Mouse (Mus musculus): ENCODE results near the gene Mtx2. TPM values are rescaled to one million over a fixed set of nuclear protein-coding genes. Genes with fewer than 3 reads are reported as not detected.
A peak's percentile ranks its signal among the peaks of the same experiment; 100 is the strongest.

The Mtx2 gene
- polyA plus RNA-seq, 1 experiment from 2014 or later: 168 TPM

DNA sequence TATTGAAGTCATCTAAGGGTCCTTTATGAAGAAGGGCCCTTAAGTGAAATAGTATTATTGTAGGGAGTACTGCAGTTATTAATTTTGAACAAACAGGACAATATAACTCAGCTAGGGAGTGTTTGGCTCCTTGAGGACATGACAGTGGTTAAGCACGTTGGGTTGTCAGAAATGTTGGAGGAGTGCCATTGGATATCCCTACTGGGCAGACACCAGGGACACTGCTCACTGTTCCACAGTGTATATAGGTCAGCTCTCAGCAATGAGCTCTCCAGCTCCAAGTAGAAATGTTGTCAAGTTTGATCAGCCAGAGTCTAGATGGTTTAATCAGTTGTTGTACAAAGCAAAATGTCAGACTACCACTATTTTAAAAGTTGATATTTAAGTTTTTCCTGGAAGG lies 24.4 kb downstream of the Mtx2 start:
- no peak for ATAC-seq
- 44% methylated on average over 1 of the region's 1 CpGs for WGBS

DNA sequence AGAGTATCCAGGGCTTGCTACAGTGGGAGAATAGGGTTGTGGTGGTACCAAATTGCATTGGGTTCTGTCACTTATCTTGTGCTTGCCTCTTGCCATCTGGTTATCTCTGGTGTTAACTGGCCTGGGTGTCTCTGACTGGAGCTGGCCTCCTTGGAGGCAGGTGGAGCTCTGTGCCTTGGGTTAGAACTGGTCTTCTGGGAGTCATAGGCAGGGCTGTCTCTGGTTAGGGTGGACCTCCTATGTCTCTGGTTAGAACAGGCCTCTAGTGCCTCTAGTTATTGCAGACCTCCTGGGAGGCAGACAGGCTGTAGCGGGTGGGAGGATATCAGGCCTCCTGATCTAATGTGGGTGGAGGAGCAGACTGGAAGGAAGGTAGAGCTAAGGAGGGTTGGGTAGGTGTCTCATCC lies 36.5 kb downstream of the Mtx2 start:
- Histone ChIP-seq H3K9me3 (replicated peaks; ENCODE audit: control insufficient read depth, low read length) (no peaks in the 10 kb centered on the region), H3K4me1 (ENCODE audit: control insufficient read depth, insufficient read depth, low read length) (no peaks in the 10 kb centered on the region), H3K4me3 (ENCODE audit: low read depth, low read length) (no peak overlapping the region), H3K27ac (ENCODE audit: low read depth, low read length) (no peak overlapping the region), H3K36me3 (ENCODE audit: control insufficient read depth, insufficient read depth, low read length) (no peaks in the 10 kb centered on the region), H3K27me3 (replicated peaks; ENCODE audit: control insufficient read depth, insufficient read depth, low read length) (no peaks in the 10 kb centered on the region), H3K9ac (ENCODE audit: low read length) (no peak overlapping the region), H3K4me2 (ENCODE audit: low read length) (no peak overlapping the region)
- WGBS: 96% methylated on average over 1 of the region's 1 CpGs
- no peak for DNase-seq (ENCODE audit: low spot score)
- no peak for ATAC-seq

More for the DNA sequence above, 24.4 kb downstream of the Mtx2 start:
- no peak overlapping the region for H3K27ac ChIP-seq (ENCODE audit: low read depth, low read length)
- H3K36me3 ChIP-seq (ENCODE audit: control insufficient read depth, insufficient read depth, low read length): no peaks in the 10 kb centered on the region
- no peaks in the 10 kb centered on the region for H3K27me3 ChIP-seq (replicated peaks; ENCODE audit: control insufficient read depth, insufficient read depth, low read length)
- no peaks in the 10 kb centered on the region for H3K9me3 ChIP-seq (replicated peaks; ENCODE audit: control insufficient read depth, low read length)
- no peak overlapping the region for H3K4me3 ChIP-seq (ENCODE audit: low read depth, low read length)
- DNase-seq (ENCODE audit: low spot score): no peak
- no peaks in the 10 kb centered on the region for H3K4me1 ChIP-seq (ENCODE audit: control insufficient read depth, insufficient read depth, low read length)
- H3K4me2 ChIP-seq (ENCODE audit: low read length): no peak overlapping the region
- H3K9ac ChIP-seq (ENCODE audit: low read length): no peak overlapping the region

DNA sequence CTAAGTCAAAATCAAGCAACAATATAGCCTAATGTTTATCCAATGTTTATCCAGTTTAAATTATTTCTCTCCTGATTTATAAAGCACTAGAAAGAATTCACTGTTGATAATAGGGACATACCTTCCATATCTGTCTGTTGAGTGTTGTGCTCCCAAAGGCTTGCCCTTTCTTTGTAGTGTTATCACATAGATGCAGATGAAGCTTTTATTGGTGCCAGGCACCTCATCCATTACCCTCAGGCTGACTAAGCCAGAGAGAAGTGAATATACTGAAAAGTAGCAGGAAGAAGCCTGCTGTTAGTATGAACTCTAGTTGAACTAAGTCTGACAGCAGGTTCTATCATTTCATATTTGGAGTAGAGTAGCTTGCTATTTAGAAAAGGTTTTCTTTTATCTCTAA lies 39.8 kb downstream of the Mtx2 start:
- Histone ChIP-seq H3K36me3 (ENCODE audit: control insufficient read depth, insufficient read depth, low read length) (0 out of 2 replicates have a peak, but pooled peaks cover 2% of the 10 kb centered on the region), H3K9ac (ENCODE audit: low read length) (no peak overlapping the region), H3K4me2 (ENCODE audit: low read length) (no peak overlapping the region), H3K27ac (ENCODE audit: low read depth, low read length) (no peak overlapping the region), H3K27me3 (replicated peaks; ENCODE audit: control insufficient read depth, insufficient read depth, low read length) (no peaks in the 10 kb centered on the region), H3K9me3 (replicated peaks; ENCODE audit: control insufficient read depth, low read length) (no peaks in the 10 kb centered on the region), H3K4me3 (ENCODE audit: low read depth, low read length) (no peak overlapping the region), H3K4me1 (ENCODE audit: control insufficient read depth, insufficient read depth, low read length) (no peaks in the 10 kb centered on the region)
- ATAC-seq (no peak), DNase-seq (ENCODE audit: low spot score) (no peak)

DNA sequence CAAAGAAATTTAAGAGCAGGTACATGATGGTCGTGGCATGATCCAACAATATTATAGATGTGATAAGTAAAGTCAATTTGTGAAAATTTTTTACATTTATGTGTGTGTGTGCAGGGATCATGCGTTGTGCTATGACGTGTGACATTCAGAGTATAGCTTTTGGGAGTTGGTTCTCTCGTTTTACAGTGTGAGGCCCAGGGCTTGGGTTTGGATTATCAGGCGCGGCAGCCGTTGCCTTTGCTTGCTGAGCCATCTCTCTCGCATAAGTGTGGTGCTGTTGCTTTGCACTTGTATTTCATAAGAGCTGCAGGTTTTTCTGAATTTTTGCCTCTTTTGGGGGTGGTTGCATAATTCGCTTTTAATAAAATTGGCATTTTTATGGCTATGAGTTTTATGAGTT lies 48.4 kb downstream of the Mtx2 start:
- Histone ChIP-seq H3K4me3 (ENCODE audit: low read depth, low read length) (no peak overlapping the region), H3K9ac (ENCODE audit: low read length) (no peak overlapping the region), H3K4me1 (ENCODE audit: control insufficient read depth, insufficient read depth, low read length) (no peaks in the 10 kb centered on the region), H3K27me3 (replicated peaks; ENCODE audit: control insufficient read depth, insufficient read depth, low read length) (no peaks in the 10 kb centered on the region), H3K27ac (ENCODE audit: low read depth, low read length) (no peak overlapping the region), H3K4me2 (ENCODE audit: low read length) (no peak overlapping the region), H3K36me3 (ENCODE audit: control insufficient read depth, insufficient read depth, low read length) (peaks cover 18% of the 10 kb centered on the region), H3K9me3 (replicated peaks; ENCODE audit: control insufficient read depth, low read length) (no peaks in the 10 kb centered on the region)
- ATAC-seq (no peak), DNase-seq (ENCODE audit: low spot score) (no peak)
- WGBS: 95% methylated on average over 9 of the region's 9 CpGs

DNA sequence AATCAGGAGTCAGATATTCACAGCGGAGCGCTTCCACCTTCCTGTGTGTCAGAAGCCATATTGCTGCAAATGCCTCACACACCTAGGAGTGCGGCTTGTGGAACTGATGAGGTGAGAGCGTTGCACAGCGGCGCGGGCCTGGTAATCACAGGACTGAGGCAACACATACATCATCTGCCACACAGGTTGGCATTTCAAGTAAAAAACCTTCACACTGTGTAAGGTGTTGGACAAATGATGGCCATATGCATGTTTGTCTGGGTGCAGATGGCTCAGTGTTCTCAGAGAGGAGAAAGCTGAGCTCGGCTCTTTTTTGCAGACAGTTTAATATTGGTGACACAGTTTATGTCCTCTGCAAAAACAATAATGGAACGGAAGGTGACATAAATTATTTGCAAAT lies 58.8 kb downstream of the Mtx2 start:
- no peak overlapping the region for H3K4me2 ChIP-seq (ENCODE audit: low read length)
- DNase-seq (ENCODE audit: low spot score) (peak; percentile 37), ATAC-seq (peak; percentile 61; the same call in 1 of the 2 replicates)
- H3K4me3 ChIP-seq (ENCODE audit: low read depth, low read length): no peak overlapping the region
- H3K9ac ChIP-seq (ENCODE audit: low read length): no peak overlapping the region
- WGBS: 78% methylated on average over 9 of the region's 9 CpGs
- peak overlapping the region; percentile 11; the same call in 1 of the 2 replicates for H3K27ac ChIP-seq (ENCODE audit: low read depth, low read length)
- H3K9me3 ChIP-seq (replicated peaks; ENCODE audit: control insufficient read depth, low read length): no peaks in the 10 kb centered on the region
- H3K27me3 ChIP-seq (replicated peaks; ENCODE audit: control insufficient read depth, insufficient read depth, low read length): no peaks in the 10 kb centered on the region
- H3K36me3 ChIP-seq (ENCODE audit: control insufficient read depth, insufficient read depth, low read length): no peaks in the 10 kb centered on the region
- H3K4me1 ChIP-seq (ENCODE audit: control insufficient read depth, insufficient read depth, low read length): no peaks in the 10 kb centered on the region

DNA sequence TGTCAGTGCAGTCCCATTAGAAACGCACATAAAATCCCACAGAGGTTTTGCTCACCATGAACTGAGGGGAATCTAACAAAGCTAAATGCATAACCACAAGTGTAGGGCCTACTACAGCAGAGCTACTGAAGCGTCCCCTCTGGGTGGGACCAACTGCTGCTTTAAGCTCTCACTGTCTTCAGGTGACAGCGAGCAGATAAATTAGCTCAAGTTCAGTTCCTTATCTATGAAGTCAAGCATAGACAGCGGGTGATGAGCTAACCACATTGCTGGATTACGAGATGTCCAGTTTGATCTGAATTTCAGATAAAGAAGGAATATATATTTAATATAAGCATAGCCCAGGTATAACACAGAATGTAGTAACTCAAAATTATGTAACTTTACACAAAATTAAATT lies 66.3 kb downstream of the Mtx2 start:
- H3K4me1 ChIP-seq (ENCODE audit: control insufficient read depth, insufficient read depth, low read length): no peaks in the 10 kb centered on the region
- no peak overlapping the region for H3K9ac ChIP-seq (ENCODE audit: low read length)
- ATAC-seq (no peak), DNase-seq (ENCODE audit: low spot score) (no peak)
- H3K27ac ChIP-seq (ENCODE audit: low read depth, low read length): no peak overlapping the region
- no peak overlapping the region for H3K4me2 ChIP-seq (ENCODE audit: low read length)
- no peak overlapping the region for H3K4me3 ChIP-seq (ENCODE audit: low read depth, low read length)
- H3K27me3 ChIP-seq (replicated peaks; ENCODE audit: control insufficient read depth, insufficient read depth, low read length): no peaks in the 10 kb centered on the region
- H3K36me3 ChIP-seq (ENCODE audit: control insufficient read depth, insufficient read depth, low read length): no peaks in the 10 kb centered on the region
- H3K9me3 ChIP-seq (replicated peaks; ENCODE audit: control insufficient read depth, low read length): no peaks in the 10 kb centered on the region
- WGBS: 83% methylated on average over 5 of the region's 5 CpGs

DNA sequence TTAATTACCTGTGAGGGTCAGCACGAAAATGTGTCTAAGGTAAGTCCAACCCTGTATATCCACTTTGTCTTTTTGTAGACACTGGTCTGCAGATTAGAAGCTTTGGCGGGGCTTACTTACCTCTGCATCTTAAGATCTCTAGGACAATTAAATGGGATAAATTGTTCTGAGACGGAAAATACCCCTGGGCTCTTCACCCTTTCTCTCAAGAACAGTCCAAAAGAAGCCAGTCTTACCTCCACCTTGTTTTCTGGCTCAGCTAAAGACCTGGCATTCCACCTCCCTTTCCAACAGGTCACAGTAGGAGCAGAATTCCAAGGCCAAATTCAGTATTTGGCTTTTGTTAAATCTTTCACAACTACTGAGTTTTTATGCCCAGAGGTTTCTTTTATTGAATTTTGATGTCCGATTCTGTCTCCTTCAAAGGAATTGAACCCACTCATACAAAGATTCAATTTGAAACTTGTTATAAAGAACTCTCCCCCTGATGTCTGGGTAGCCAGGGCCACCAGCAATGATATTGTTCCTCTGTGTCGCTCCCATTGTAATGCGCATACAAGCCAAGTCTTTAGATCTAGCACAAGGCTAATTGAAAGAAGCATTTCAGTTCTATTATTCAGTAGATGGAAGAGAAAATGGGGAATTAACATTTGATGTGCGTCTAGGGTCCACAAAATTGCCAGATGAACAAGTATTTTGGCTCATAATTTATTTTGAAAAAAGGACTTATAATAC lies 67.4 kb downstream of the Mtx2 start:
- H3K9ac ChIP-seq (ENCODE audit: low read length): no peak overlapping the region
- no peaks in the 10 kb centered on the region for H3K36me3 ChIP-seq (ENCODE audit: control insufficient read depth, insufficient read depth, low read length)
- H3K27me3 ChIP-seq (replicated peaks; ENCODE audit: control insufficient read depth, insufficient read depth, low read length): no peaks in the 10 kb centered on the region
- 48% methylated on average over 7 of the region's 7 CpGs for WGBS
- no peak overlapping the region for H3K4me3 ChIP-seq (ENCODE audit: low read depth, low read length)
- no peak overlapping the region for H3K27ac ChIP-seq (ENCODE audit: low read depth, low read length)
- no peaks in the 10 kb centered on the region for H3K4me1 ChIP-seq (ENCODE audit: control insufficient read depth, insufficient read depth, low read length)
- DNase-seq (ENCODE audit: low spot score): no peak
- no peaks in the 10 kb centered on the region for H3K9me3 ChIP-seq (replicated peaks; ENCODE audit: control insufficient read depth, low read length)
- ATAC-seq: no peak
- H3K4me2 ChIP-seq (ENCODE audit: low read length): no peak overlapping the region

DNA sequence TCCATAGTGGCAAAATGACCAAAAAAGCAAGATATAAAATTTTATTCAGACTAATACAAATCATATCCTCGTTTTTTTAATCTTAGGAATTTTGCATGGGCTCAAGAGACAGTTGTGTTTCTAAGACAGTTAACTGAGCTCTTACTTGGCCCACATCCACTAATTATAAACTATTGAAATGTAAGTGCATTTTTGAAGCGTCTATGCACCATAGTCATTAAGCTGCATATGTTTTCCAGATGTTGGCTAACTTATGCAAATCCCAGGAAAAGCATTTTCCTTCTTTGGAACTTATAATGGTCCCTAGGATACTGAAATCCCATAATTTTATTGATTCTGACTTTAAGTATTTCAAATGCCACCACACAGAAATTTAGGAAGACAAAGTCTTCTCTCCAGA lies 68.5 kb downstream of the Mtx2 start:
- Histone ChIP-seq H3K9ac (ENCODE audit: low read length) (no peak overlapping the region), H3K4me1 (ENCODE audit: control insufficient read depth, insufficient read depth, low read length) (no peaks in the 10 kb centered on the region), H3K27ac (ENCODE audit: low read depth, low read length) (no peak overlapping the region), H3K4me2 (ENCODE audit: low read length) (no peak overlapping the region), H3K36me3 (ENCODE audit: control insufficient read depth, insufficient read depth, low read length) (no peaks in the 10 kb centered on the region), H3K9me3 (replicated peaks; ENCODE audit: control insufficient read depth, low read length) (no peaks in the 10 kb centered on the region), H3K27me3 (replicated peaks; ENCODE audit: control insufficient read depth, insufficient read depth, low read length) (no peaks in the 10 kb centered on the region), H3K4me3 (ENCODE audit: low read depth, low read length) (no peak overlapping the region)
- DNase-seq (ENCODE audit: low spot score) (no peak), ATAC-seq (no peak)
- 69% methylated on average over 2 of the region's 2 CpGs for WGBS

DNA sequence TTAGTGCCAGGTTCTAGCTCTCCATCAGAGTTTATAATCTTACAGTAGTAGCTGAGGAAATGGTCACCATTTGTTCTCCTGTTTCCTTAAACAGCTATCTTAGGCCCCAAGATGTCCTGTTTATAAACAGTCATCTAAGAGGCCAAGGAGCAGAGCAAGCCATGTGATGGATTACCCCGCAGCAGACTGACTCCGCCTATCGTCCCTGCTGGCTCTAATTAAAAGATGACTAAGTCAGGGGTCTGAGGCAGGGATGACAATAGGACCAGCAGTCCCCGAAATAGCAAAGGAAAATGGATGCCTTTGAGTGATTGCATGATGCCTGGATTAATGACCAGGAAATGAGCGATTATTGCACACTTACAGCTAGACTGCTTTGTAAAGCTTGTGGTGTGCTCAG lies 74.4 kb downstream of the Mtx2 start:
- H3K9me3 ChIP-seq (replicated peaks; ENCODE audit: control insufficient read depth, low read length): no peaks in the 10 kb centered on the region
- no peaks in the 10 kb centered on the region for H3K4me1 ChIP-seq (ENCODE audit: control insufficient read depth, insufficient read depth, low read length)
- no peak overlapping the region for H3K4me3 ChIP-seq (ENCODE audit: low read depth, low read length)
- no peak for DNase-seq (ENCODE audit: low spot score)
- 11% methylated on average over 5 of the region's 5 CpGs for WGBS
- no peak overlapping the region for H3K27ac ChIP-seq (ENCODE audit: low read depth, low read length)
- H3K9ac ChIP-seq (ENCODE audit: low read length): no peak overlapping the region
- no peaks in the 10 kb centered on the region for H3K36me3 ChIP-seq (ENCODE audit: control insufficient read depth, insufficient read depth, low read length)
- ATAC-seq: no peak
- no peak overlapping the region for H3K4me2 ChIP-seq (ENCODE audit: low read length)
- no peaks in the 10 kb centered on the region for H3K27me3 ChIP-seq (replicated peaks; ENCODE audit: control insufficient read depth, insufficient read depth, low read length)
